Mouse (Mus musculus) heart, postnatal 0 days (tissue): ENCODE results near the gene Cpa5.

Source experiments
- CTCF ChIP-seq: IDR thresholded peaks from 2 replicates; pipeline ENCODE4 v1.5.1; 2016; ENCODE audit warnings: antibody characterized with exemption, control low read depth, low read depth
- EP300 ChIP-seq: IDR thresholded peaks from 2 replicates; pipeline ENCODE4 v1.6.1; 2016; ENCODE audit warnings: antibody characterized with exemption, low read depth

DNA sequence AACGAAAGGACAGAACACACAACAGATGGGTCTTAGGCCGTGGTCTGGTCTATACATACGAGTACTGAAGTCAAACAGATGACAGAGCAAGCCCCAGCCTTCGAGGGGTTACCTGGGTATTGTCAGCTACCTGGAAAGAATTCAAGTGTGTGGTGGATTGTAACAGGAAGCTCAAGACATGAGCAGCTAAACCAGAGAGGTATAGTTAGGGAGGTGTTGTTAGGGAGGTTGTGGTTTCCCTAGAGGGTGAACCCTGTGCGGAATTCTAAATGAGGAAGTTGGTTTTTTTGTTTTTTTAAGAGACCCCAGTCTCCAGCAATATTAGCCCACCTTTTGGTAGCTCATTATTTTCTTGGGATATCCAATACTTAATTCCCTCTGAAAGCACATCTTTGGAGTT is 5.1 kb upstream of the Cpa5 start:
- TF ChIP-seq CTCF (no peak), EP300 (no peak)
